Mouse (Mus musculus) heart, adult 2 months (tissue): Measurements from ENCODE around the gene Tuba1b. TPM values are rescaled to one million over a fixed set of nuclear protein-coding genes. Genes with fewer than 3 reads are reported as not detected.

ENCODE experiments used
- DNase-seq, 2 experiments: peaks; one replicate each; pipeline ENCODE4 v3.0.0; 2021
- H3K27ac ChIP-seq: fragments of 200-600 bp; 2 replicates; pipeline ENCODE4 v1.8.1; 2022
- H3K27me3 ChIP-seq: fragments of 200-500 bp; 2 replicates; pipeline ENCODE4 v1.6.1; 2012; ENCODE audit warnings: mild to moderate bottlenecking, low read length, inconsistent platforms, mixed read lengths; ENCODE audit not compliant: control insufficient read depth, insufficient read depth
- H3K36me3 ChIP-seq: fragments of 200-500 bp; 2 replicates; pipeline ENCODE4 v1.6.1; 2012; ENCODE audit warnings: low read length, inconsistent platforms; ENCODE audit not compliant: control insufficient read depth, insufficient read depth
- H3K4me1 ChIP-seq: fragments of 200-500 bp; 2 replicates; pipeline ENCODE4 v1.6.1; 2011; ENCODE audit warnings: low read length; ENCODE audit not compliant: control insufficient read depth, insufficient read depth
- H3K4me3 ChIP-seq: fragments of 200-600 bp; 2 replicates; pipeline ENCODE4 v1.8.1; 2022
- H3K79me2 ChIP-seq: fragments of 200-500 bp; replicated peaks from 2 replicates; pipeline ENCODE4 v1.6.1; 2012; ENCODE audit warnings: mild to moderate bottlenecking, inconsistent platforms, low read length, moderate library complexity, mixed read lengths; ENCODE audit not compliant: control insufficient read depth, insufficient read depth
- H3K9ac ChIP-seq: fragments of 200-500 bp; 2 replicates; pipeline ENCODE4 v1.6.1; 2012; ENCODE audit warnings: low read depth, mild to moderate bottlenecking, control low read depth, inconsistent platforms, low read length, mixed read lengths
- CTCF ChIP-seq: fragments of 200-600 bp; IDR thresholded peaks from 2 replicates; pipeline ENCODE4 v1.8.1; 2022; ENCODE audit warnings: antibody characterized with exemption, mild to moderate bottlenecking, moderate library complexity
- EP300 ChIP-seq: fragments of 200-500 bp; IDR thresholded peaks from 2 replicates; pipeline ENCODE4 v1.6.1; 2011; ENCODE audit warnings: low read depth, low read length, control low read depth; ENCODE audit not compliant: insufficient read depth
- POLR2A ChIP-seq: fragments of 200-500 bp; IDR thresholded peaks from 2 replicates; pipeline ENCODE4 v1.6.1; 2011; ENCODE audit warnings: mild to moderate bottlenecking, low read depth, low read length, control low read depth; ENCODE audit not compliant: insufficient read depth
- WGBS: fragments of 180-500 bp; shearing (Covaris S2); methylation state at CpG from one replicate; pipeline ENCODE4 v1.1.7; 2018; 5-methylcytosine and 5-hydroxymethylcytosine counted together
- intact Hi-C: fragments of 180-260 bp; cut with DNase I; formaldehyde crosslinking; loops from one replicate; pipeline ENCODE4 v1.15.1; 2025
- polyA plus RNA-seq: library from polyadenylated mRNA; depleted of rRNA; stranded (reverse); fragments of >200 nt; gene quantifications from 2 replicates; pipeline ENCODE4 v1.2.3, GENCODE M21; 2012
- total RNA-seq, 2 experiments: library from RNA; stranded (reverse); gene quantifications; 2 replicates each; pipeline ENCODE4 v1.2.3; 2021

Gene Tuba1b
- total and polyA plus RNA-seq, 3 experiments, result 129 to 534 (median 144) TPM

GRCm38 (mm10) chr15:98893940-98894745, 40.2 kb downstream of the Tuba1b start, which contains the start of gene Rhebl1:
TSS of gene Rhebl1 (minus strand) at chr15:98894540.
- Histone ChIP-seq H3K27ac (peak within 1 kb of the TSS; percentile 52), H3K79me2 (no peaks in the 10 kb centered on the region), H3K4me1 (peaks cover 10% of the 10 kb centered on the region), H3K36me3 (no peaks in the 10 kb centered on the region), H3K27me3 (peaks cover 5% of the 10 kb centered on the region), H3K9ac (peak within 1 kb of the TSS; percentile 72), H3K4me3 (peak within 1 kb of the TSS; percentile 69)
- WGBS, result 2% methylated on average over 77 of the region's 77 CpGs
- DNase-seq, result peak; percentile 59 to 68
- intact Hi-C loops, result loop anchor here (2.0 kb wide), 1 partner anchor 91 kb away; no protein-coding TSS in a partner anchor
- TF ChIP-seq CTCF (no peak), EP300 (no peak), POLR2A (no peak)

GRCm38 (mm10) chr15:98893036-98893435, 41.3 kb downstream of the Tuba1b start:
- Histone ChIP-seq H3K27ac (no peak overlapping the region), H3K4me1 (peaks cover 10% of the 10 kb centered on the region), H3K79me2 (no peaks in the 10 kb centered on the region), H3K36me3 (no peaks in the 10 kb centered on the region), H3K4me3 (no peak overlapping the region), H3K9ac (no peak overlapping the region), H3K27me3 (peaks cover 4% of the 10 kb centered on the region)
- intact Hi-C loops, result loop anchor here (2.0 kb wide), 1 partner anchor 92 kb away; no protein-coding TSS in a partner anchor
- no peak for DNase-seq
- TF ChIP-seq CTCF (no peak), EP300 (no peak), POLR2A (no peak)
- 83% methylated on average over 4 of the region's 4 CpGs for WGBS

DNA sequence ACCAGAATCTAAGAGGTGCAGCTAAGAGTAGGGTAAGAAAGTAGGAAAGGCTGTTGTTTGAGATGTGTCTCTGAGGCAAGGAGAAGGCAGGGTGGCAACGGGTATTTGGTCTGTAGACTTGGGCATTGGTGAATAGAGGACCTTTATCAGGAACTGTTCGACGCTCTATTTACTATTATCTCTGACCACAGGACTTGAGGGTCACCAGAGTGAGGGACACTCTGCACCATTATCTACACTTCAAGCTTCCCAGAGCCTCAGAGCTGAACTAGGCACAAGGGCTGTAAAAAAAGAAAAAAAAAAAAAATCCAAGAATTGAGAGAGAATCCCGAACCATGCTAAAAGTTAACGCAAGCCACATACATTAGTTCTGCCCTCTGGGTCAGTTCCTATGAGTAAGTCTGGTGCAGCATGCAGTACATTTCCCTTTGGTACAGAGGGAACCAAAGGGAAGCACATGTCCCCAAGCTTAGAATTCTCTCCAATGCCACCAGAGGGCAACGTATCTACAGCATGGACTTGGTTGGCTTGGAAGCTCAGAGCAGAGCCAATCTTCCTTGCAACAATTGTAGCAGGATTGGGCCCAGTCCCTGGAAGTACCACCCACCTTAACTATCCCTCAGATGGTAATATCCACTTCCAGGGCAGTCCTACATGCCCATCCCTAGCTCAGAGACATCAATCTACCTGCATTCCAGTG, 42.3 kb downstream of the Tuba1b start:
- no peak overlapping the region for H3K9ac ChIP-seq
- DNase-seq, result peak in 1 of 2 experiments; percentile 69

GRCm38 (mm10) chr15:98891198-98891742, 43.1 kb downstream of the Tuba1b start:
- 37% methylated on average over 19 of the region's 19 CpGs for WGBS
- intact Hi-C loops, result no loop called here

More for the DNA sequence above, 42.3 kb downstream of the Tuba1b start:
- Histone ChIP-seq H3K27me3 (peaks cover 4% of the 10 kb centered on the region), H3K4me1 (peaks cover 10% of the 10 kb centered on the region), H3K79me2 (no peaks in the 10 kb centered on the region), H3K27ac (no peak overlapping the region), H3K36me3 (no peaks in the 10 kb centered on the region), H3K4me3 (no peak overlapping the region)
- 22% methylated on average over 6 of the region's 6 CpGs for WGBS
- TF ChIP-seq EP300, result peak; percentile 94
- peak; percentile 91 for TF ChIP-seq CTCF
- no peak; the same call in 1 of the 2 replicates for TF ChIP-seq POLR2A
- intact Hi-C loops, result loop anchor here (1.0 to 2.0 kb wide), 3 partner anchors 36 to 101 kb away; no protein-coding TSS in a partner anchor

GRCm38 (mm10) chr15:98887526-98887925, 46.8 kb downstream of the Tuba1b start:
- H3K27ac ChIP-seq, result no peak overlapping the region
- intact Hi-C loops, result no loop called here
- TF ChIP-seq CTCF, result no peak
- no peak overlapping the region for H3K9ac ChIP-seq
- WGBS, result 73% methylated on average over 7 of the region's 7 CpGs
- DNase-seq, result no peak
- H3K79me2 ChIP-seq, result no peaks in the 10 kb centered on the region
- H3K4me3 ChIP-seq, result no peak overlapping the region
- no peaks in the 10 kb centered on the region for H3K36me3 ChIP-seq
- peaks cover 2% of the 10 kb centered on the region for H3K4me1 ChIP-seq
- no peaks in the 10 kb centered on the region for H3K27me3 ChIP-seq

More at GRCm38 (mm10) chr15:98891198-98891742, 43.1 kb downstream of the Tuba1b start:
- no peak overlapping the region for H3K27ac ChIP-seq
- H3K4me3 ChIP-seq, result no peak overlapping the region
- no peak overlapping the region for H3K9ac ChIP-seq
- peaks cover 4% of the 10 kb centered on the region for H3K27me3 ChIP-seq
- H3K4me1 ChIP-seq, result peaks cover 9% of the 10 kb centered on the region
- no peak for TF ChIP-seq POLR2A
- no peak for TF ChIP-seq CTCF
- TF ChIP-seq EP300, result no peak
- no peak for DNase-seq
- no peaks in the 10 kb centered on the region for H3K36me3 ChIP-seq
- no peaks in the 10 kb centered on the region for H3K79me2 ChIP-seq
